Mouse (Mus musculus) liver, postnatal 0 days (tissue): ENCODE data around the gene Ncbp3.

ENCODE experiments used
- CTCF ChIP-seq: sonication (generic); IDR thresholded peaks from 2 replicates; pipeline ENCODE4 v1.5.1; 2016; ENCODE audit warnings: antibody characterized with exemption, low read depth
- EP300 ChIP-seq: IDR thresholded peaks from 2 replicates; pipeline ENCODE4 v1.6.1; 2016; ENCODE audit warnings: antibody characterized with exemption, low read depth, mild to moderate bottlenecking

DNA sequence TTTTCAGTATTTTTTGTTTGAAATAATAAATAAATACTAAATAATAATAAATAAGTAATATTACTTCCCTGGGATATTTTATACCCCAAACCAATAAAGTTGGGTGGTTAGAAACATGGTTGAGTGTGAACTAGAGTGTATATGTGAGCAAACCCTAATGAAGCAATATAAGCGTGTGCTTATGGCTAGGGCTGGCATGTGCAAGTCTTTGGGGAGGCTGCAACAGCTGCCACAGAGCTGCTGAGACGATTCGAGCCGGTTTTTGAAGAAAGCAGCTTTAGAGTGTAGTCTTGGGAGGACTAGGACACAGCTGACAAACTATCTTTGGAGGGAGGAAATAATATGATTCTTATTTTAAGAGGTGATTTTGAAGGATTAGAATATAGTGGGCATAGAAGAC is 28.7 kb downstream of the Ncbp3 start:
- no peak for TF ChIP-seq CTCF
- TF ChIP-seq EP300, result no peak
